Mouse (Mus musculus) C2C12 (cell line): ENCODE measurements around the gene Ptpn6.

ENCODE experiments used
- CTCF ChIP-seq: IDR thresholded peaks from one replicate; pipeline ENCODE4 v1.5.1; 2011; ENCODE audit not compliant: control insufficient read depth, insufficient read depth, insufficient read length
- USF1 ChIP-seq: IDR thresholded peaks from one replicate; pipeline ENCODE4 v1.6.1; 2011; ENCODE audit warnings: low read depth, mild to moderate bottlenecking, control low read depth, moderate library complexity

DNA sequence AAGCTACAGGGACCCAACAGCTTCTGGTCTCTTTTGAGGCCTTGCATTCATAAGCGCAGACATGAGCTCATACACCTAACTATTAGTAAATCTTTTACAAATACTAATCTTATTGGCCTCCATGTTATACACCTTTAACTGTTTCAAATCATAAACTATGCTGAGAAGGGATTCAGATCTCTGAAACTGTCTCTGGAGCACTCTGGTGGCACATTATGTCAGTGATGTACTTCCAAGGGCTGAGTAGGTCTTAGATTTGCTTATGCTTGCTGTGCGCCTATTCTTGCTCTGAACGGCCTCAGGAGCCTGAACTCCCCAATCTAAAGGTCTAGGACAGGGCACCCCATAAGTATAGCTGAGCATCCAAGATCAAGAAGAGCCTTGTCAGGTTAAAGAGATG, 3.3 kb upstream of the Ptpn6 start:
- no peak for TF ChIP-seq CTCF
- TF ChIP-seq USF1, result no peak
